Mouse (Mus musculus): ENCODE measurements around the gene Nhej1.

DNA sequence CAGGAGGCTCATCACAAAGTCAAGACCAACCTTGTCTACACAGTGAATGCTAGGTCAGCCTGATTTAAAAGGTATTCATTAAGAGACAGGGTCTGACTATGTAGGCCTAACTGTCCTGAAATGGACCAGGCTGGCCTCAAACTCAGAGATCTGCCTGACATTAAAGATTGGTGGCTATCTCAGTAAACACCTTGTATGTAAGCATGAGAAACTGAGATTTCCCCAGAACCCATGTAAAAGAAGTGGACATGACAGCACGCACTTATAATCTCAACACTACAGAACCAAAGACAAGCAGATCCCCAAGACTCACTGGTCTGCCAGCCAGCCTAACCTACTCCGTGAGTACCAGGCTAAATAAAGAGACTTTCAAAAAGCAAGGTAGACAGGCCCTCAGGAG lies 13.4 kb upstream of the Nhej1 start:
- no peak for TF ChIP-seq CTCF (IDR thresholded peaks at IDR 0.05; ENCODE audit: borderline replicate concordance, insufficient read depth, low read depth, low read length)
- no peak for TF ChIP-seq POLR2A (IDR thresholded peaks at IDR 0.05; ENCODE audit: borderline replicate concordance, insufficient read depth, low read length)

Measured in cerebellum, adult 2 months (tissue).